Mouse (Mus musculus) telencephalon, adult 2 months (tissue): Measurements from ENCODE around the gene Creg2.
"Not testable (repeated sequence)": the region's sequence is repeated elsewhere in the genome, so short reads cannot be mapped to it uniquely, and the experiment has no call there.

Source experiments
- DNase-seq: peaks from one replicate; pipeline ENCODE4 v3.0.0-alpha.2; 2011; ENCODE audit warnings: low read depth, low spot score

Gene Creg2

DNA sequence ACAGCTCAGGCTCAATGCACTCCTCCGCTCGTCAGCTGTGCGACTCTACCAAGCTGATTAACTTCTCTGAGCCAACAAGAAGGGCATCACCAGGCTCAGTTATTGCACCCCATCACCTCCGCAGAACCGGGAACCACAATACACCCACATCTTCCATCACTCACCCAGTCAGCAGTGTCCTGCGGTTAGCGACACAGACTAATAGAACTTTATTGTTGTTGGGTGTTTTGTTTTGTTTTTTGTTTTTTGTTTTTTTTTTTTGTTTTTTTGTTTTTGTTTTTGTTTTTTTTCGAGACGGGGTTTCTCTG, at the start of gene Creg2:
Creg2 (minus strand) TSS at position 234 of the 308 bp plus-strand sequence.
- DNase-seq = peak; percentile 72

DNA sequence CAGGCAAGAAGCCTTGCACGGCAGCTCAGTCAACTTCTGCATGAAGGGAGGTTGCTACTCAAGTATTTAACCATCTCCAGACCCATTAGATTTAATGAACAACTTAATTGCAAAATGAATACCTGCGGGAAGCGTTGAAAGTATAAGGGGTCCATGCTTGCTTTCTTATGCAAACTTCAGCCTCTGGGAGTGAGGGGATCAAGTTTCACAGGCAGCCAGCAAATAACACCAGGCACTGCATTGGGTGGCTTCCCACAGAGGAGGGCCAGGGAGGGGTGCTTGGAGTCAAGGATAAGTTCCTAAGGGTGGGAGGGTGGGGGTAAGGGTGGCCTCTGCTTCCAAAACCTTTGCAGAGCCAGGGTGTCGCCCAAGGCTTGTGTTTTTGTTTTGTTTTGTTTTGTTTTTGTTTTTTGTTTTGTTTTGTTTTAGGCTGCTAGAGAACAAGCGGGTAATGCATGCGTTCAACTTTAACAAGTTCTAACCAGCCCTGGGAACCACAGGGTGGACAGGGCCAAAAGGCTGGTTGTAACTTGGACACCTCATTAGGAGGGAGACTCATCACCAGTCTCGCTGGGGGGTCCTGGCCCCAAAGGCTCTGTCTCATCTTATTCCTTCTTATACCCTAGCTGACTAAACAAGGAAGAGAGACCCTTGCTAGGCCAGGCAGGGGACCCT, 49.5 kb upstream of the Creg2 start:
- no peak for DNase-seq

DNA sequence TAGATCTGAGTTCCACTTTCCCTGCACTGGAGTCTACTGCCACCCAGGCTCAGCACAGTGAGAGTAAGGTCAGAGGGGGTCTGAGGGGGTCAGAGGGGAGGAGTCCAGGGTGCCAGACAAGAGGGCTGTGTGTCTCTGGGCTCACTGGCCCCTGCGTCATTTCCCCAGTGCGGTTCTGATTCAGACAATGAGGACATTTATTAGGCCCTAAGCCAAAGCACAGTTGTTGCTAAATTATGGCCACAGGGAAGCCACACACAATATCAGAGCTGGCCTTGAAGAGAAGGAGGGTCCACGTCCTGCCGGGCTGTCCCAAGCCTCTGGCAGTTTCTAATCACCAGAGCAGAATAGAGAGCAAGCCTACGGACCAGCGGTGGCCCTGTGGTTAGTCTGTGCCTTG, 47.2 kb upstream of the Creg2 start:
- no peak for DNase-seq

DNA sequence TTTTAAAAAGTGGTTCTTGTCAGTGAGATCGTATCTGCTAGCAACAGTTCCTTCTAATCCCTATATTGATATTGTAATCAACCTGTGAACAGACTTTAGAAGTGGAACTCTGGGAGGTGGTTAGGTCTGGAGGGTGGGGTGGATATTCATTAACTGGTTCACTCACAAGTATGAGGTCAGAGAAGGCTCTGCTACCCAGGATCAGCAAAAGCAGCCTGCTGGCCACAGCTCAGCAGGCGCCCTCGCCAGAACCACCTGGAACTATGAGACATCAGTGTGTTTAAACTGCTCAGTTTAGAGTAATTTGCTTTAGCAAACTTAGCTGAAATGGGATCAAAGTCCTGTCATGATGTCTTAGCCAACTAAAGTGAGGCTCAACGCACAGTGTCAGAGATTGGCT, 43.9 kb upstream of the Creg2 start:
- no peak for DNase-seq

DNA sequence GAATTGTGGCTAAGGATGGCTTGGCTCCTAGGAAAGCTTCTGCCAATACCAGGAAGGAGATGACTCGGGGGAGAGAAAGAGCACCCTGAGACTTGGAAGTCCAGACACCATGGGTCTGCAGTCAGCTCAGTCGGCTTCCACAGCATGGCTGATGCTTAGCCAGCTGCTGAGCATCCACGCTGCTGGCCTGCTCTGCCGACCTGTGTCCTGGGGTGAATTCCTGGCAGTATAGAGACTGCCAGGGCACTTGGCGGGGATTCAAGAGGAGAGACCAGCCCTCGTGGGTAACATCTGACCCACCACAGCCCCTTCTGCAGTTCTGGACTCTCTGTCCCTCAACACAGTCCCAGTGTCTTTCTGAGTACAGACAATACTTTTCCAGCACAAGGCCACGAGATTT, 43.5 kb upstream of the Creg2 start:
- DNase-seq = no peak

DNA sequence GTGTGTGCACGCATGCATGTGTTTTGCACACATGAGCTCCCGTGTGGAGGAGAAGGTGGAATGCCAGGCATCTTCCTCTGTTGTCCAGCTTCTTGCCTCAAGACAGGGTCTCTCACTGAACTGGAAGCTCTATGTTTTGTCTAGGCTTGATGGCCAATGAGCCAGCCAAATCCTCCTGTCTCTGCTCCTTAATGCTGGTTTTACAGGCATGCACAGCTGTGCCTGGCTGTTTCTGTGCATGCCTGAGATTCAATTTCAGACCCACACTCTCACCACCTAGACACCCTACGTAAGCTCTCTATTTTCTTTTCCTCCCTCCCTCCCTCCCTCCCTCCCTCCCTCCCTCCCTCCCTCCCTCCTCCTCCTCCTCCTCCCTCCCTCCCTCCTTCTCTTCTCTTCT, 40.7 kb upstream of the Creg2 start:
- DNase-seq = no peak

DNA sequence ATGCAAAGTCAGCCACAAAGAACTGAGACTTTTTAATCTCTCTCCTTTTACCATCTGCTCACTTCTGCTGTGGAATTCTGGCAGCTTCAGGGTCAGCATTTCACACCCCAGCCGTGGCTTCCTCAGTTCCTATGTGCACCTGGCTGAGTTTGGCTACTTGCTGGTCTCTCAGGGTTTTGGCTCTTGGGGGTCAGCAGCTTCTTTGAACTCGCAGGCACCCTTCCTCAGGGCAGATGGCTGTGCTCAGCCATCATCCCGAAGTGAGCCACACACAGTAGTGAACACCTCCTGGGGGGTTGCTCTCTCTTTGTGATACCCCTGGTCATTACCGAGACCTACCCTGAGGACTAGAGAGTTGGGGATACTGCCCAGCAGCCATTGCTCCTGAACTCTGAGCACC, 39.8 kb upstream of the Creg2 start:
- DNase-seq = no peak

DNA sequence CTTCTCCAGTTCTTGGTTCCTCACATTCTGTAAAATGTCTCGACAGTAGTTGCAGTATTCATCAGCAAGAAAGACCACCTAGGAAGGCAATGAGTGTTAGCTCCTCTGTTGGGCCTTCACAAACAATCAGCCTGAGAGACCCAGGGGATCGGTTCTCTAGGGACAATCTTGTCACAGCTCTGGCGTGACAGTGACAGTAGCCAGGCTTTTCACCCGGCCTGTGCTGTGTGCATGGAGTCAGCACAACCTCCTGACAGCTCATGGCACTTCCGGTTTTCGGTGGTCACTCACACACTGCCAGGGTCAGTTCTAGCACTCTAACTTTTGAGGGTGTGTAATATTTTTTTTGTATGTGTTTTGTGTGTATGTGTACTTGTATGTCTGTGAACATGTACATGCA, 37.3 kb upstream of the Creg2 start:
- DNase-seq = no peak

DNA sequence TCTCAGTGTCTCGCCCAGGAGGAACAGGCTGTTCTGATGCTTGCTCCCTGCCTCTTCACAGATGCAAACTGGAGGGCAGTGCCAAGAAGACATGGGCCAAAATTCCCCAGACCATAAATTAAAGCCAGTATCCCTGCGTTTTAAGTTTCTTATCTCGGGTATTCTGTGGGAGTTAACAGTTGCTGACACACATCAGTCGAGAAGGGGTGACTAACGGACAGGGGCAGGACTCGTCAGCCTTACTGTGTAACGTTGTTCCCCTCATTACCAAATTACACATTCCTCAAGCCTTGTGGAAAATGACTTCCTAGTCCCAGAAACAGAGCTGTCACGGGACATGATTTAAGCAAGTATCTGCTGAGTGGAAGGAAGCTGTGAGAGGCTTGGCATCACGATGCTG, 36.0 kb upstream of the Creg2 start:
- no peak for DNase-seq

DNA sequence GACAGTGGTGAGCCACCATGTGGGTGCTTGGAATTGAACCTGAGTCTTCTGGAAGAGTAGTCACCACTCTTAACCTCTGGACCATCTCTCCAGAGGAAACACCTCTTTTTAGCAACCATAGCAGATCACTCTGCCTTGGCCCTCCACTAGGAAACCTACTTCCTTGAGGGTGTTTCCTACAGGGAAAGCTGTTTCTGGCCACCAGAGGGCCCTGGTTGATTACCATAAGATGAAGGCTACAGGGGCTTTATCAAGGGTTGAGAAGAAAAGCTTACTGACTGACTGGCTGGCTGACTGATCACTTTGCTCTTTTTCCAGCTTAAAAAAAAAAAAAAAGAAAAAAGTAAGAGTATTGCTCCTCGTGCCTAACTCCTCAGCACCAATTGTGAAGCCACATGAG, 34.6 kb upstream of the Creg2 start:
- DNase-seq = peak; percentile 67

DNA sequence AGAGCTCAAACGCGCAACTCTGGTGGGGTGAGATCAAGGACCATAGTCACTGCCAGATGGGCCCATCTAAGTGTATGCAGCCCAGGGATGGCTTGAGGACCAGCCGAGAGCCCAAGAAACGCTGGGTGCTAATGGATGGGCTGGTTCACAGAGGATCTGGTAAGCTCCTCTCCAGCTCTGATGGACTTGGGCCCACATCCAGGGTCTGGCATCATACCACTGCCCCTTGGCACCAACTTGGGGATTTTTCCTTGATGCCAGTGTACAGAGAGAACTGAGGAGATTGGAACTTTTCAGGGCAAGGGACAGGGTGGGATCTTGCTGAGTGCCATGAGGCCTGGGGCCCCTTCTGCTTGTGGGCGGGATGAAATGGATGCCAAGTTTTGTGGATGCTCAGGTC, 30.4 kb upstream of the Creg2 start:
- DNase-seq = no peak

DNA sequence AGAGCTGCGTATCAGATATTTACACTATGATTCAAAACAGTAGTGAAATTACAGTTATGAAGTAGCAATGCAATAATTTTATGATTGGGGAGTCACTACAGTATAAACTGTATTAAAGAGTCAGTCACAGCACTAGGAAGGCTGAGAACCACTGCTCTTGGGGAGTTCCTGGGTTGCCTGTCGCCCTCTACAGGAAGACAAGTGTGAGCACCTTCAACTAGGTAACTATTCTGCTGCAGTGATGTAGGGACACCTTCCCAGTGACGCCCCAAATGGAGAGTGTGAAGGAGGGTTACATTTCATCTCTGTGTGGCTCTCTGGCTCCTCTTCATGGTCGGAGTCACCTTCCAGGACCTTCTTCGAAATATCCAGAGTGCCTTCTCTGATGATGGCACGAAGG, 29.3 kb upstream of the Creg2 start:
- no peak for DNase-seq

DNA sequence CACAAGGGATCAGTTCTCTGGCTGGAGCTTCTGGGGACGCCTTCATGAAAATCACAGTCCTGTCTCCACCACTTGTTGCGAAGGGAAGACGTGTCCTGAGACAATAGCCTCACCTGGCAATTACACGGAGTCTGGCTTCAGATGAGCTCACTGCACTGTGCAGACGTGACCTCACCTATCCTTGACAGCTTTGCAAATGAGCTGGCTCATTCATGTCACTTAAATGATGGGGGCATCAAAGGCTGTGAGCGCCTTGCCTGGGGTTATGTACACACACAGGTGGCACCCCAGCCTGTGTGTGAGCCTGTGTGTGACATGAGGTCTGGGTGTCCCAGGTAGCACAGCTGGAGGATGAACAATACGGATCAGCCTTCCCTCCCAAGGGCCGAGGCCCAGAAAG, 27.6 kb upstream of the Creg2 start:
- no peak for DNase-seq

DNA sequence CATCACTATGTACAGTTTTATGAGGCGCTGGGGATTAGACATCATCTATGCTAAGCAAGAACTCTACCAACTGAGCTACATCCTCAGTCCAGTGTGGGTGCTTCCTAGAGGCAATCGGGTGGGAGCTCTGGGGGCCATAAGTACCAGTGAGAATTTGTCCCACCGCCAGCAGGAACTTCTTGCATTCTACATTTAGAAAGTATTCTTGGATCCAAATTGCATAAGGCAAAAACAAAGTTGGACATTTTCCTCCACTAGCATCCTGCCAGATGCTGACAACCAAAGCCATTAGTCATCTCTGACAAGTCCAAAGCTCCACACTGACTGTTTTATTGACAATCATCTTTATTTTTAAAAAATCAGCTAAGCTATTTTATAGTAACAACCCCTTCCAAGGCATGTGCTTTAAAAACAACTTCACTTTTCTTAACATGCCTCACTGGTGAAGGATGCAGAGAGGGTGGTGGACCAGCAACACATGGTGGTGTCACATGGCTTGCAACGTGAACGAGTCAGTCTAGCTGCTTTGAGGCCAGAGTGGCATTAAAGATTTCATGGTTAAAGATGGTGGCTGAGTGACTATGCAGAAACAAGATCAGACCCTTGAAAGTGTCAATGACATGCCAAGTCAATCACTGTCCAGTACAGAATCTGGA, 25.1 kb upstream of the Creg2 start:
- peak; percentile 74 for DNase-seq

DNA sequence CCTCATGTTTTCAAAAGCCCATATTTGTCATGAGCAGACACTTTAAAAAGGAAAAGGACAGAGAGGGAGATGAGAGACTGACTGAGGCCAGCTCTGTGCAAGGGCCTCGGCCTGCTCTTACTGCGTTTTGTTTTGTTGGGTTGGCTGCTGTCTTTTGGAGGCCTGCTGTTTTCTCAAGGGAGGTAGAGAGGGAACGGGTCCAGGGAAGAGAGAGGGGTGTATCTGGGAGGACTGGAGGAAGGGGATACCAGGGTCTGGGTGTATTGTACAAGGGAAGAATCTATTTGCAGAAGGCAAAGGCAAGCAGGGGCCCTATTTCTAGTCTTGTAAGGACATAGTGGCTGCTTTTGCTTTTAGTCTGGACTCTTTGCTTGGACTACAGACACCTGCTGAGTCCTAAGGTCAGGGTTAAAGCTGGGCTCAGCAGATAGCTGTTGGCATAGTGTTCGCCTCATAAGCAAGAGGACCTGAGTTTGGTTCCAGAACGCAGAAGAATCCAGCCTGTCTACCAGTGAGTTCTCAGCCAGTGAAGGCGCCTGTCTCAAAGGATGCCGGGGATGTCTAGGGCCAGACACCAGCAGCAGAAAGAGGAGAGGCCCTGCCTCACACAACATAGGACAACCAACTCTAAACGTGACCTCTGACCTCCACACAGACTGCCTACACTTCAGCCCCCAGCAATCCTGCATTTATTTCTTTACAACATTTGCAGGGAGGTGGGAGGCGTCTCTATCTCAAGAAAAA, 21.3 kb upstream of the Creg2 start:
- DNase-seq = no peak

DNA sequence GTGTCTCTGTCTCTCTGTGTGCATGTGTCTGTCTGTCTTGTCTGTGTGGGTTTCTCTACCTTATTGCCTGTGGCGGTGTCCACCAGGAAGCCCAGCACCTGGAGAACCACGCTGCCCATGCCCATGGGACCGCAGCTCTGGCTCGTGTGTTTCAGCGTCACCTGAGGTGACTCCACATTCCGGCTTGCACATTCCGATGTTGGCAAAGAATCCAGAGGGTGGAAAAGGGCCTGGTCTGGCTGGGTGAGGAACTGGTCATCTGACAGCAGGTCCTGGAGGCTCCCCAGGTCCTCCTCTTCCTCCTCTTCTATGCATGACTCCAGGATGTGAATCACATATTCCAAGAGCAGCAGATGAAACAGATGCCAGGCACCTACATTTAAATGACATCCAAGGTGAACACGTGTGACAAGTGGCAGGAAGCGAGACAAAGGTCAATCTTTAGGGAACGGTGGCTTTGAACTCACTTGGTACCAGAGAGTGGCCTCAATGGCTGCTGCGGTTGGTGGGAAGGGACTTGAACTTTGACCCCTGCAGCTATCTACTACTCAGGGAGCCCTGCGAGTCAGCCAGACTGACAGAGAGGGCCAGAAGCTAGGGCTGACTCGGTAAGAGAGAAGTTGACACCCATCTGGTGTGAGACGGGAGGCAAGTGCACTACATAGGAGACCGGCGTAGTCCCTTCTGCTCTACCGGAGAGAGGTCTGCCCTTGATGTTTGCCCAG, 19.1 kb upstream of the Creg2 start:
- DNase-seq = no peak

DNA sequence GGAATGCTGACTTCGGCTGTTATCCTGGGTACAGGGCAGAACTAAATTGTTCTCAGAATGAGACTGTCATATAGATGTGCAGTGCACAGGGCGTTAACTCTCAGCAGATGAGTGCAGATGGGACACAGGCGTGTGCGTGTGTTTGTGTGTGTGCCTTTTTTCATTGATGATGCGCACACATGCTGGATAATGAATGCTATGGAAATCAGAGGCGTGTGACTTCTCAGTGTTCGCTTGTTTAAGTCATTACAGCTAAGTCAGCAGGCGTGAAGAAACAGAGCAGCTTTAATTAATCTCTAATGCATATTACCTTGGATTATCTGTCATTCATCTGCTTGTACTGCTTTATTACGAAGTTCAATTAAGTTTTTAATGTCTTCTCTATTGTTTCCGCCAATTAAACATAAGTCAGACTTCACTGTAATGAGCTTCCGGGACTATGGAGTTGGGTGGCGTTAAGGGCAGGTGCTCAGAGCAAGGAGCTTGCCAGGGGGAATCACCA, 15.5 kb upstream of the Creg2 start:
- DNase-seq = no peak

DNA sequence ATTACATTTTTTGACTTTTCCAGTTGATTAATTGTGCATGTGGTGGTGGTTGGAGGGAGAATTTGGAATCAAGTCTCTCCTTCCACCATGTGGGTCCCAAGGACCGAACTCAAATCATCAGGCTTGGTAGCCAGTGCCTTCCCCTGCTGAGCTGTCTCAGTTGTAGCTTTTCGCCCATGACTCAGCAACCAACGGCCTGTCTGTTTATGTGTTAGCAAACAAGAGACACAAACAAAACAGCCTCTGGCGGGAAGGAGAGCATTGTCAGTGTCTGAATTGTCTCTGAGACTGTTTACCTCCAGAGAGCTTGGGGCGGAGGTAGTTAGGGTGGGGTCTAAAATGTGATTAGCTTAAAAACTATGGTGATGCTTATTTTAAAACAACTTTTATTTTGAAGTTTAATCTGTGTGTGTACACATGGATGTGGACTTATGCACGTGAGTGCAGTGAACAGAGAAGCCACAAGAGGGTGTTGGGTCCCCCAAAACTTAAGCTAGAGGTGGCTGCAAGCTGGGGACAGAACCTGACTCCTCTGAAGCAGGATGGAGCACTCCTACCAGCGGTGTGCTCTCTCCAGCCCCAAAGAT, 12.9 kb upstream of the Creg2 start:
- no peak for DNase-seq

DNA sequence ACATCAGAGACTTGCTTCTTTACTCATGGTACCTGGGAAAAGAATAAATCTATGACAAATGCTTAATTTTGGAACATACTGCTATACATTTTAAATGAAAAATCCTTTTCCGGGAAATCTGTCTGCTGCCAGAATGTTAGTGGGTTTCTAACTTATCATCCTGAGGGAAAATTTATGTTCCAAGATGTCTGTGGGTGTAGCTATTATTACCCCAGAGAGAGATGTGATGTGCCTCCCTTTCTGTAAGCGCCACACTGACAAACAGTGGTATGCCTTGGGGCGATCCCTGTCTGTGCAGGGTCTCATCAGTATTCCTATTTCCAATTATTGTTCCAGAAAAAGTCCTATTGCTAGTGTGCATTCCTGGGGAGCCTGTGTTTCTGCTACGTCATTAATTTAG, 11.8 kb upstream of the Creg2 start:
- peak; percentile 54 for DNase-seq

DNA sequence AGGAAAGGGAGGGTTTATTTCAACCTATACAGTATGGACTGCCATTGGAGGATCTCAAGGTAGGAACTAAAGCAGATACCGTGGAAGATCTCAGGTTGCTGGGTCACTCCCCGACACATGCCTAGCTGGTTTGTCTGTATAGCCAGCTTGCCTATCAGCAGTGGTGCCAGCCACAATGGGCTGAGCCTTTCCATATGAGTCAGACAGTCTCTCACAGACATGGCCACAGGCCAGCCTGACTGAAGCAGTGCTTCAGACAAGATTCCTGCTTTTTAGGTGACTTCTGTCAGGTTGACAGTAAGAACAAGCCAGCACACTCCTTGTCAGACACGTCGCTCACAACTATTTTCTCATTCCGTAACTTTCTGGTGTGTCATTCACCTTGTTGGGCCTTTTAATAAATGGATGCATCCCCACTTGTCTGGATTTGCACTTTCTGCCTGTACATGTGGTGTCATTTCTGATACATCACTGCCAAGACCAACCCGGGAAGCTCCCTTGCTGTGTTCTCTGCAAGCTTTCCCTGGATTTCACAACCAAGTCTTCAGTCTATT, 5.8 kb upstream of the Creg2 start:
- no peak for DNase-seq

DNA sequence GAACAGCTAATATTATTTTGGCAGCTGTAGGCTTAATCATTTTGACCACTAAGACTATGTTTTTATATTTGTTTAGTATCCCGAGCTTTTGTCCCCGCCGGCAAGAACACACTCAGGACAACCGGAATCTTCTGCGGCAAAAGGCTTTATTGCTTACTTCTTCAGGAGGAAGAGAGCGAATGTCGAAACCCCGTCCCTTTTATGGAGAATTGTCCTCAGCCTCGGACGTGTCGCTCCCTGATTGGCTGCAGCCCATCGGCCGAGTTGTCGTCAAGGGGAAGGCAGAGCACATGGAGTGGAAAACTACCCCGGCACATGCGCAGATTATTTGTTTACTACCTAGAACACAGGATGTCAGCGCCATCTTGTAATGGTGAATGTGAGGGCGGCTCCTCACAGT, 3.6 kb upstream of the Creg2 start:
- DNase-seq = not testable (repeated sequence)

DNA sequence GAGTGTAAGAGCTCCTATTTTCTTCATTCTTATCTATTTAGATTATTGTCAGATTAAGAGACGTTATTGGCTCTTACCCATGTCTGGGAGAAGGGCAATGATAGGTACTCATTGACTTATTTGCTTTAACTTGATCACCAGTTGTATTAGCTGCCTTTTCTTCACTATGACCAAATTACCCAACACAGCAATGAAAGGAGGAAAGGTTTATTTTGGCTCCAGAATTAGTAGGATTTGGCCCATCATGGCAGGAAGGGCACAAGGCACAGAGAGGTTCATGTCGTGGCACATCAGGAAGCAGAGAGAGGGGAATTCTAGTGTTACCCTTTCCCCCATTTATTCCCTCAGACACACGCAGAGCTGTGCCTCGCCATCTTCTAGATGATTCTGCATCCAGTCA, 1.8 kb upstream of the Creg2 start:
- DNase-seq = no peak
